Mouse (Mus musculus): ENCODE data around the gene Sptb.
A peak's percentile ranks its signal among the peaks of the same experiment; 100 is the strongest.

Gene Sptb

GRCm38 (mm10) chr12:76546383-76547276 is 163.7 kb downstream of the Sptb start:
- peak; percentile 37 to 67 for DNase-seq (ENCODE audit: inconsistent age in 2 of 2, low spot score in 1 of 2)

- DNase-seq (ENCODE audit: inconsistent age in 2 of 2, low spot score in 1 of 2): peak in 1 of 2 experiments; percentile 44
Measured at GRCm38 (mm10) chr12:76545786-76546370, 164.5 kb downstream of the Sptb start.

- DNase-seq (ENCODE audit: inconsistent age in 2 of 2, low spot score in 1 of 2): peak in 1 of 2 experiments; percentile 66
Measured at GRCm38 (mm10) chr12:76541879-76542278, 168.5 kb downstream of the Sptb start.

GRCm38 (mm10) chr12:76541475-76541874 is 168.9 kb downstream of the Sptb start:
- peak; percentile 40 to 68 for DNase-seq (ENCODE audit: inconsistent age in 2 of 2, low spot score in 1 of 2)

GRCm38 (mm10) chr12:76540701-76541221 is 169.6 kb downstream of the Sptb start:
- peak in 1 of 2 experiments; percentile 64 for DNase-seq (ENCODE audit: inconsistent age in 2 of 2, low spot score in 1 of 2)

- no peak for DNase-seq (ENCODE audit: inconsistent age in 2 of 2, low spot score in 1 of 2)
Measured at GRCm38 (mm10) chr12:76540169-76540568, 170.2 kb downstream of the Sptb start.

GRCm38 (mm10) chr12:76537434-76537833 is 172.9 kb downstream of the Sptb start:
- DNase-seq (ENCODE audit: inconsistent age in 2 of 2, low spot score in 1 of 2): peak; percentile 38 to 51

- DNase-seq (ENCODE audit: inconsistent age in 2 of 2, low spot score in 1 of 2): peak in 1 of 2 experiments; percentile 41
Measured at GRCm38 (mm10) chr12:76536591-76537153, 173.7 kb downstream of the Sptb start.

GRCm38 (mm10) chr12:76535471-76535900 is 174.9 kb downstream of the Sptb start:
- peak in 1 of 2 experiments; percentile 50 for DNase-seq (ENCODE audit: inconsistent age in 2 of 2, low spot score in 1 of 2)

GRCm38 (mm10) chr12:76534641-76535283 is 175.6 kb downstream of the Sptb start:
- peak in 1 of 2 experiments; percentile 66 for DNase-seq (ENCODE audit: inconsistent age in 2 of 2, low spot score in 1 of 2)

- DNase-seq (ENCODE audit: inconsistent age in 2 of 2, low spot score in 1 of 2): no peak
Measured at GRCm38 (mm10) chr12:76534233-76534632, 176.1 kb downstream of the Sptb start.

GRCm38 (mm10) chr12:76533377-76534222 is 176.7 kb downstream of the Sptb start:
- peak; percentile 74 to 91 for DNase-seq (ENCODE audit: inconsistent age in 2 of 2, low spot score in 1 of 2)

GRCm38 (mm10) chr12:76532926-76533376 is 177.4 kb downstream of the Sptb start:
- DNase-seq (ENCODE audit: inconsistent age in 2 of 2, low spot score in 1 of 2): no peak

- no peak for DNase-seq (ENCODE audit: inconsistent age in 2 of 2, low spot score in 1 of 2)
Measured at GRCm38 (mm10) chr12:76531986-76532925, 178.1 kb downstream of the Sptb start.

GRCm38 (mm10) chr12:76530580-76531139 is 179.7 kb downstream of the Sptb start, which contains the start of gene Plekhg3:
Plekhg3 (plus strand) TSS chr12:76530891.
- no peak for DNase-seq (ENCODE audit: inconsistent age in 2 of 2, low spot score in 1 of 2)
